Mouse (Mus musculus): ENCODE results near the gene Tspan18. TPM values are rescaled to one million over a fixed set of nuclear protein-coding genes. Genes with fewer than 3 reads are reported as not detected.

Tspan18 gene
- polyA plus RNA-seq (2017; shearing (Covaris generic)): 0.07 TPM

GRCm38 (mm10) chr2:93333817-93334731 is at the start of gene Tspan18:
Tspan18 (minus strand) TSS chr2:93334505.

GRCm38 (mm10) chr2:93187323-93187996 is 146.8 kb downstream of the Tspan18 start, which contains the start of gene Trp53i11:
Trp53i11 (plus strand) TSS chr2:93187548.

Other genes with a start within 250 kb of the Tspan18 start
- 52.6 TPM for gene Trp53i11, start 147.0 kb downstream of the Tspan18 start, polyA plus RNA-seq (2017; shearing (Covaris generic))
- gene Cd82, start 128.6 kb upstream of the Tspan18 start, polyA plus RNA-seq (2017; shearing (Covaris generic)): 777 TPM
- gene Gm10803, start 226.1 kb upstream of the Tspan18 start, polyA plus RNA-seq (2017; shearing (Covaris generic)): not detected